Mouse (Mus musculus) heart, postnatal 14 days (tissue): ENCODE measurements at regions not wholly inside any gene's neighbourhood (a gene's known extent, or its start where the extent isn't known, plus 50 kb on each side); places are given as distances from the start of the nearest gene placed in this dataset.

Experiments
- microRNA-seq, 2 experiments: library from miRNA; unstranded; fragments of <30 nt; microRNA quantifications; one replicate each; pipeline ENCODE4 v1.2.0; 2021 to 2022

Small RNA genes lying in the stretch of these regions (microRNA-seq; reads per million reads assigned to microRNA genes)
- gene Mir6348 = 0 reads per million in 2 experiments
- 0 reads per million in 2 experiments for gene Mir6354
